Mouse (Mus musculus): Measurements from ENCODE around the gene Scg5. TPM values are rescaled to one million over a fixed set of nuclear protein-coding genes. Genes with fewer than 3 reads are reported as not detected.

Scg5 gene
- polyA plus RNA-seq, 1 experiment, result 3.1 TPM

DNA sequence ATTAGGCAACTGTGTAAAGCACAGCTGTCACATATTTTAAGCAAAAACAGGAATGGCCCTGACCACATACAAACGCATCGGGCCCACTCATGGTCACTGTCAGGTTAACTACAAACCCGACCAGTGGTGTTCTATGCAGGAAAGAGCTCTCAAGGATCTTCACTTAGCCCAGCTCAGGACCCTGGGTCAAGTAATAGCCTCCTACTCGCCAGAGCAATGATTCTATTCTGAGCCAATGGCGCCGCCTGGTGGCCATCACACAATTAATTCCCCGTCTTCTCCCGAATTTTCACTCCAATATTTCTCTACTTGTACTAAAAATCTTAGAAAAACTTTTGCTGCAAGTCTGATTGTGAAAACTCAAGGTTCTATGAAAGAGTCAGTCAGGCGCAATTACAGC lies 21.3 kb downstream of the Scg5 start:
- DNase-seq (ENCODE audit: low read depth, low spot score), result no peak
- 19% methylated on average over 9 of the region's 9 CpGs for WGBS

DNA sequence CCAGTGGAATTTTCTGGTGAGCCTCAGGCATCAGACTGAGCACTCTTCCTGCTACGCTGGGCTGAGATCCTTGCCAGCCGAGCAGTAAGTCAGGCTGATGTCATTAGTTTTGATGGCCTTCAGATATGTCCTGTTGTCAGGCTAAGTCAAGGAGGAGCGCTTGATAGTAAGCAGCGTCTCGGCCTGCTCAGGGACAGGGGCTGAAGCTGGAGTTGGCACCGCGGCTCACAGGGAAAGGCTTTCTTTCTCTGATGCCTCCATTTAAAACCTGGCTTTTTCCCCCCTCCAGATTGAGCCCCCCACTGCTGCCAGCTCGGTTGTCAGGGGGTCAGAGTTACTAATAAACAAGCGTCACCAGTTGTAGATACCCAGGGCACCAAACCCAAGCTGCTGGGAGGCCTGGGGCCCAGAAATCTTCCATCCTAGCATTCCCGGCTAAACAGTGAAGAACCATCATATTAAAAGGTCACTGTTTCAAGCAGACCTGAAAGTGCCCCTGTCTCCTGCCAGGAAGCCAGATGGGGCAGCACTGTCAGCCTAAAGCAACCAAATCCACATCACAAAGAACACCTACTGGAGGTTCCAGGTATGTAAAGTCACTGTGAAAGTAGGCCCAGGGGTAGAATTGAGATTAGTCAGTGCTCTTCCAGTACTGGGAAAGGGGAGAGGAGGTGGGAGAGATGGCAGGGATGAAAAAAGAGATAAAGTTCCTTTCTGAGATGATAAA lies 21.9 kb downstream of the Scg5 start:
- WGBS, result 74% methylated on average over 10 of the region's 10 CpGs
- no peak for DNase-seq (ENCODE audit: low read depth, low spot score)

DNA sequence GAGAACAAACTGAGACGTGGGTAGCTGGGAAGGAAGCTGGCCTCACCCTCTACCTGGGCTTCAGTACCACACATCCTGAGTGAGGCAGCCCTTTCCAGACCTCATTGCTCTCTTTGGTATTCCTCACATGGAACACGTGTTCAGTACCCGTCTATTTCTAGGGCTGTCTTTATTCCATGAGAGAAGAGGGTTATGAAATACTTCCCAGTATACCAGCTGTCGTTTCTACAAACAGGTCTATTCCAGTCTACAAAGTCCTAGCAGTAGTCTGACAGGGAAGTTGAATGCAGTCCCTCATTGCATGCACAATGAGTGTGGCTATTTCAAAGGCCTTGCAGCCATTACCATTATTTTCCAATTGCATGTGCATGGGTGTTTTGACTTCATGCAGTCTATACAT lies 23.2 kb downstream of the Scg5 start:
- 75% methylated on average over 4 of the region's 4 CpGs for WGBS
- no peak for DNase-seq (ENCODE audit: low read depth, low spot score)

DNA sequence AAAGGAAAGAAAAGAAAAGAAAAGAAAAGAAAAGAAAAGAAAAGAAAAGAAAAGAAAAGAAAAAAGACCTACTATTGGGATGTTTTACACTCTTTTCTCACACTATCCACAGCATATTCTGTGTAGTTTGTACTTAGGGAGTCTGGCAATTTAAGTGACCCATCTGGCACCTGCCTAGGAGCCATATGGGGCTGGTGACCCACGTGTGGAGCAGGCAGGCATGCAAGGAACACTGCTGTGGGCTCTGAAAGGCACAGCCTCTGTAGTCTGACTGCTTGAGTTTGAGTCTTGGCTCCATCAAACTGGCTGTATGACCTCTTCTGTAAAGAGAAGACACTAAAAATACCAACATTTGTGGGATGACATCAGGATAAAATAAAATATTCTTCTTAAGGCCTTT lies 25.2 kb downstream of the Scg5 start:
- WGBS, result 27% methylated on average over 1 of the region's 1 CpGs
- no peak for DNase-seq (ENCODE audit: low read depth, low spot score)

DNA sequence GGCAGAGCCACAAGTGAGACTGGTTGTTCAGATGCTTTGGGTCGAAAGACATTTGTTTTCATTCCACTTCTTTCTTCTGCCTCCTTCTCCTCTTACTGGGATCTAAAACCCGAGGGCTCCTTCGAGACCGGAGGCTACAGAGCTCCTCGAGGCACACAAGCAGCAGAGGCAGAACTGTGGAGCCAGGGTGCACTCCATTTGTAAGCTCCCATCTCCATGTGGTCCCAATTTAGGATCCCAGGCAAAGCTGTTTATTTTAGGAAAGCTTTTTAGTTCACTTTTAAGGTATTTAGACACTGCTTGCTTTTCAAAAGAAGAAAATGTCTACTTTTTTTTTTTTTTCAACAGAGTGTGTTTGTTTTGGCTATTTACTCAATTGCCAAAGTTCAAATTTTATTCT lies 28.1 kb downstream of the Scg5 start:
- no peak for DNase-seq (ENCODE audit: low read depth, low spot score)
- 71% methylated on average over 5 of the region's 5 CpGs for WGBS

DNA sequence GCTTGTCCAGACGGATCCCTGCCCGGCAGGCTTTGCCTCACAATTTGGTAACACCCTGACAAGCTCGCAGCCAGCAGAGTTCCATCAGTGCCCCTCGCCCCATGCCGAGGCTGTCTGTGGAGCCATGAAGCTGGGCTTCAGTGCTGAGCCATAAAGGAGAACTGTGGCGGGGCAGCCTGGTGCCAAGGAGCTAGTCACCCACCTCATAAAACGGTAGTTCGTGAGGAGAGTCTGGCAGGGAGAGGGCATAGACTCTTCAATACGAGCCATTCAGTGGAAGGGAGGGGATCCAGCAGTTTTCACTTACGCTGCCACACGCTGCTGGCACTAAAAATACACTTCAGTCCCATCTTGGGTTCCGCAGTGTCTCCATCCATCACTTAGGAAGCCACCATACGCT lies 30.3 kb downstream of the Scg5 start:
- WGBS, result 73% methylated on average over 13 of the region's 13 CpGs
- no peak for DNase-seq (ENCODE audit: low read depth, low spot score)

DNA sequence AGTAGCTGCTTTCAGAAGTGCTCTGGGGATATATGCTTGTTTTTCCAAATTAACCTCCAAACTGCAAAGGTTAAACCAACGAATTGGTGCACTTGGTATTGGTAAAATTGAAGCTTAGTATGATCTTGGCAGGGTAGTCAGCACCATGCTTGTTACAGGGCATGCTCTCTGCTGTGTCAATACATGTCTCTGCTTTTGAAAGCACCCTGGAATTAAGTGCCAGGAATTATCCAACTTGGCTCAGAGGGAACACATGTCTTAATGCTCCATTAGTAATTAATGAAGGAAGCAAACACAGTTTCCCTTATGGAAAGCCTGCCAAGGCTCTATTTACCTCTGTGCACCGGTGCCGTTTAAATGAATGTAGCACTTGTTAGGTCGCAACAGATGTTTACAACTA lies 33.7 kb downstream of the Scg5 start:
- WGBS, result 72% methylated on average over 4 of the region's 4 CpGs
- no peak for DNase-seq (ENCODE audit: low read depth, low spot score)

DNA sequence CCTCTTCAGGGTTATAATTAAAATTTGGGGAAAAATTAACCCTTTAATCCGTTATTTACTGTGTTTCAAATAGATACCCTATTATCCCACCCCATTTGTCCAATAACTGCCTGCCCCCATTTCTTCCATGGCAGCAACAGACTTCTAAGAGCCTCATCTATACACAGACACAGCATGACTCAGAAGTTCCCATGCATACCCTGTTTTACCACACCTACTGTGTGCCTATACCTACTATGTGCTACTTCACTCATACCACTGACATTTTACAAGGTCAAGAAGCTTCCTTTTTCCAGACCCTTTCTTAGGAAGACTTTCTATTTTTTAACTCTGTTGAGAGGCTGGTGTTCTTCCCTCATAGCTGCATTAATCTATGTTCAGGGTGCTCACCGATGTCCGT lies 35.4 kb downstream of the Scg5 start:
- no peak for DNase-seq (ENCODE audit: low read depth, low spot score)
- WGBS, result 78% methylated on average over 3 of the region's 3 CpGs

DNA sequence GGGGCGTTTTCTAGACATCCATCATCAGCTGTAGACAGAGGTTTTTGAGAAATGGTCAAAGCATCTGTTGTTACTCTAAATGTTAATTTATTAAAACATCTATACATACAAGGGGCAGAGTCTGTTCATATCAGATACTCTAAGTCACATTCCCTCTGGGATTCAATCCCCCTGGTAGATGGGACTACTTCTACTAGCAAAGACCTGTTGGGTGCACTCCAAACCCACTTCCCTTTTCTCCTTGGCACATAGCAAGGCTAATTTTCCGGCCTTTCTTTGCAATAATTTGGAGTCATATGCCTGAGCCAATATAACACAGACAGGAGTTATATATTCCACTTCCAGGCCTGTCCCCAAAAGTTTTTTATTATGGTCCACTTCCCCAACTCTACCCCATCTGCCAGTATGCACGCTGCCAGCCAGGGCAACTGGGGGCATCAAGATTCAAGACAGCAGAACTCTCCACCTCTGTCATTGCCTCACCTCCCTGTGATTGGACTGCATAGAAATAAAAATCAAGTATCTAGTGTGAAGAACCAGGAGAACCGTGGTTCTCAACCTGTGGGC lies 40.0 kb downstream of the Scg5 start:
- DNase-seq (ENCODE audit: low read depth, low spot score), result no peak
- 78% methylated on average over 4 of the region's 4 CpGs for WGBS

DNA sequence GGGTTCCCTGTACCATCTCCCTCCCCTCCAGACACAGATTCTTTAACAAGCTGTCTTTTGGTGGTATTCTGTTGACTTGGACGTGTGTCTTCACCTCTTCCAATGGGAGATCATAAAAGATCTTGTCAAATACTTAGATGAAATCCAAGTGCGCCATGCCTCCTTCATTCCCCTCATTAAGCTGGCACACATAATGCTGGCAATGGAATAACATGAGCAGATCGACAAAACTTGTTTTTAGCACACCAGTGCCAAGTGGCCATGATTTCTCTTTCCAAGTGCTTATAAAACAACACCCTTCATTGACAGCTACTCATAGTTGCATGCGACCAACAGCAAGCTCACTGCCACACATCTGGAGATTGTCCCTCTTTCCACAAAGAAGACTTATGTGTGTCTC lies 41.0 kb downstream of the Scg5 start:
- DNase-seq (ENCODE audit: low read depth, low spot score), result no peak
- 81% methylated on average over 4 of the region's 4 CpGs for WGBS

DNA sequence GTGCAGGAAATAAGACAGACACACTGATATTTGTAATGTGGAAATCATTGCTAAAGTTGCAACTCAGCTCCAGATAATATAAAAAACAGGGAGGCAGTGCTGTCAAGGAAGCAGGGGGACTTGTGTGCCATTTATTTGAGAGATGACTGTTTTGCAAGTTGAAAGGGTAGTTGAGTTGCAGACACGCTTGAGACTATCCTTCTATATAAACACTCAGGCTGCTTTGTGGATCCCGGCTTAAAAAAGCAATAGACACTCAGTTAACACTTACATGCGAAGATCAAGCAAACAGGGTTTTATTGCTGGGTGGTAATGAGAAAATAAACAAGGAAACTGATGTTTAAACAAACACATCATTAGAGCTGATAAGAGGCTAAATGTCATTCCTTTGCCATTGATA lies 44.1 kb downstream of the Scg5 start:
- 13% methylated on average over 3 of the region's 3 CpGs for WGBS
- no peak for DNase-seq (ENCODE audit: low read depth, low spot score)

DNA sequence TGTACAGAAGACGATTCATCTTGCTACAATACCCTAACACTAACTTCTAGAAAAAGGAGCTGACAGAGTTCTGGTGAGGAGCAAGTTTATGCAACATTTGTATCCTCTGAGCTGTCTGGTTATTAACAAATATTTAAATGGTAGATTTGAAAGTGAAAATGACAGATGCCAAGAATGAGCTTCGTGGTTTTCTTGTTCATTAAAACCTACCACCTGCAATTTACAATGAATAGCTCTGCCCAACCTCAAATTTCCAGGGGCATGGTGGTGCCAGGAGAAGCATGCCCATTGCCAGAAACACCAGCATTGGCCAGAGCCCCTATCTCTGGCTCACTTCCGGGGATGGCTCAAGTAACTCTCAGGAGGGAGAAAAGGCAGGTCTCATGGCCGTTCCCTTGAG lies 47.4 kb downstream of the Scg5 start:
- 54% methylated on average over 4 of the region's 4 CpGs for WGBS
- no peak for DNase-seq (ENCODE audit: low read depth, low spot score)

DNA sequence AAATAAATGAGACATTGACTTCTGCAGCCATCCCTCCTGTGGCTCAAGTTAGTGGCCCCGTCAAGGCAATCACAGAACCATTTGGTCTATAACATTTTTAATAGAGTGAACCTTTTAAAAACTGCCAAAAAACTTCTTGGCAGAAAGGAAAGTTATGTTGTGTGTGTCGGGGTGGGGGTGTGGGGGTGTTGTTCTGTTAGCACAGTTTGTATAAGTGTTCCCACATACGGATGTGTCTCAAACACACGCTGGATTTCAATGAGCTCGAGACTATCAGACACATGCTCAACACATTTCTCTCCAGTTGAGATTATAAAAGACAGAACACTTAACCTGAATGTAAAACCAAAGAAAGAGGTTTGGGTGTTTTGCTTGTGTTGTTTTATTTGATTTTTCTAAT lies 47.8 kb downstream of the Scg5 start:
- 51% methylated on average over 5 of the region's 5 CpGs for WGBS
- no peak for DNase-seq (ENCODE audit: low read depth, low spot score)

DNA sequence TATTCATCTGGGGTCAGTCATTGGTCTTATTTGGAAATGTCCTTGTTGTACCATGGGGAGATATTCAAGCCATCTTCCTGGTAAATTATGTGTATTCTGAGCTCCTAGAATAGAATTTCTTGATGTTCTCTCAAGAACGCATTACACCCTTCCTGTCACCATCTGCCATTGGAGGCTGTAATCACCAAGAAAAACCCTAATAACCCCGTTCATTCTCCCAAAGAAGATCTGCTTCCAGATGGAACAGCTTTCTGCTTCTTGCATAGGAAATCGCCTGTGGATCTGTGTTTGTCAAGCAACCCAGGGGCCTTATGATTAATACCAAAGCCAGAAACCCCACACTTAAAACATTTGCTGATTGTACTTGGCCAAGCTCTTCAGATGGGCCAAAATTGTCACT lies 49.6 kb downstream of the Scg5 start:
- 86% methylated on average over 3 of the region's 3 CpGs for whole genome bisulfite sequencing

DNA sequence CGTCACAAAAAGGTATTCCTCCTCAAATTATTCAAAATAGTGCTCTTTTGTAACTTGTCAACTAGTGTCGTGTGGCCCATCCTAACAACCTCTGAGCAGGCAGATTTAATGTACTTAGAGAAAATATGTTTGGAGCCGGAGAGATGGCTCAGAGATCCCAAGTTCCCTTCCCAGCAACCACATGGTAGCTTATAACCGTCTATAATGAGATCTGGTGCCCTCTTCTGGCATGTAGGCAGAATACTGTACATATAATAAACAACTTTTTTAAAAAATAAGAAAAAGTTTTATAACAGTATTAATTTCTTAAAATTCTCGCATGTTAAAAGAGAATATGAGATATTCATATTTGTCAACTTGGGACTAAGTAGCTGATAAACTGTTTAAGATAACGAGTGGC lies 50.9 kb downstream of the Scg5 start:
- 69% methylated on average over 6 of the region's 6 CpGs for WGBS
- DNase-seq (ENCODE audit: low read depth, low spot score), result no peak

More for the DNA sequence above, 49.6 kb downstream of the Scg5 start:
- no peak for DNase-seq (ENCODE audit: low read depth, low spot score)

DNA sequence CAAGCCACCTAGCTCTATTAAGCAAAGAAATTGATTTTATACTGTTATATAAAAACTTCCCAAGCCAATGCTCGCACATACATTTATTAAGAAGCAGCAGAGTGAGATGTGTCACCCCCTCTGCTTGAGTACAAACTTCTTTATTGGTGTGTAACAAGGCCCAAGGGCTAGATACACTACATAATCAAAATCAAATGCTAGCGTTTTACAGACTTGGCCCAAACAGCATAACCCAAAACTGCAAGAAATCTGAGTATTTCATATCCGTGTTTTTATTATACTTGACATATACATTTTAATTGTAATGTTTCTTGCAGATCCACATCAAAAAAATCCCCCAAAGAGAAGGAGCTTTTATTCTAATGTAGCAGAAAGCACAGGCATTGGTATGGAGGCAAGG lies 52.6 kb downstream of the Scg5 start:
- no peak for DNase-seq (ENCODE audit: low read depth, low spot score)
- 86% methylated on average over 3 of the region's 3 CpGs for WGBS

DNA sequence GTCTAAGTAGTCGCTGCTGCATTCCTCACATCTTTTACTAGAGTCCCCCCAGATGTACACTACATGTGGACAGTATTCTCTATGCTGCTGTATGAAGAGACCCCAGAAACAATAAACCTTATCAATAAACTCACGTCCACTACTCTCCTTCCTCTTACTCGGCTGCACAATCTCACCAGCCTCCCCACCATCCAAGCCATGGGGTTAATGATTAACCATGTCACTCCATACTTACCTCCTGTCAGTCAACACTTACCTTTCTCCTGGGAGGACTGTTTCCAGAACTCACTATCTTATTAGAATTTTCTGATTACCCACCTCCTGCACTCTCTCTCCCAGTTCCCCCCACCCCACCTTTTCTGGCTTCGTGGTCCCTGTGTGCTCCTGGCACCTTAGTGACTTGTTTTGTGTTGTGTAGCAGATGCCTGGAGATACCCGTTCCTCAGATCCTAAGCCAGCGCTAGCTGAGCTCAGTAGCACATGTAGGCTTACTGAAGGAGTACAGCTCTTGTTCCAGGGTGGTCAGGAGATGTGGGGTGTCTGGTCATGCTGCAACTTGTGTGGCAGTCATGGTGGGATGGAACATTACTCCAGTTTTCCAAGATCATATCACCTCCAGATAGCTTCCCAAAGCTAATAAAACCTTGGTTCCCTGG lies 54.6 kb downstream of the Scg5 start:
- DNase-seq (ENCODE audit: low read depth, low spot score), result no peak
- WGBS, result 51% methylated on average over 6 of the region's 6 CpGs

DNA sequence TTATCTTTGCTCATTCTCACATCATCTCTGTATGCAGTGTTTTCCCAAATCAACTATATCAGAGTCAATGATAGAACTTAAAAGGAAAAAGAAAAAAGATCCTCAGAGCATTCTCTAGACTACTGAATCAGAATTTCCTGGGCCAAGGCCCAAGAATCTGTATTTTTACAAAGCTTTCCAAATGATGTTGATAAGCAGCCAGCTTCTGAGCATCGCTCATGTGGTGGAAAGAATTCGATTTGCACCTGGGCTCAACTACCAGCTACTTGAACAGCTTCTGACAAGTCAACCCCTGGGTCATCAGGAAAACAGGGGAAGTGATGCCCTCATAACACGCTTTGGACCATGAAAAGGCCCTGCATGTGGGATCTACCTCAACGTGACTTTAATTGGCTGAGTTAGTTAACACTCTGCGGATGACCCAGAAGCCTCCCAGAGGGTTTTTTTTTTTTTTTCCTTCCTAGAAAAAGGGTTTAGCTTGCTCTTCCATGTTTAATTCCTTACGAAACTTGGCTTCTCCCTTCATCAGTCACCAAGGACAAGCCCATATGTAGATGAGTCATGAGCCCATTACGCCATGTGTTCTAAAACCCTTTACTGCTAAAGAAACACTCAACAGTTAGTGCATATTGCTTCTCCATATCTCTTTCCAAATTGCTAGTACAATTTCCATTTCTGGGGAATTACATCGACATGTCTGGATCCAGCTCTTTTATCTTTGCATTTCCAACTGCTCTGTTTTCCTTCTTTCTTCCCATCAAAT lies 60.2 kb downstream of the Scg5 start:
- 74% methylated on average over 8 of the region's 8 CpGs for WGBS
- DNase-seq (ENCODE audit: low read depth, low spot score), result no peak

DNA sequence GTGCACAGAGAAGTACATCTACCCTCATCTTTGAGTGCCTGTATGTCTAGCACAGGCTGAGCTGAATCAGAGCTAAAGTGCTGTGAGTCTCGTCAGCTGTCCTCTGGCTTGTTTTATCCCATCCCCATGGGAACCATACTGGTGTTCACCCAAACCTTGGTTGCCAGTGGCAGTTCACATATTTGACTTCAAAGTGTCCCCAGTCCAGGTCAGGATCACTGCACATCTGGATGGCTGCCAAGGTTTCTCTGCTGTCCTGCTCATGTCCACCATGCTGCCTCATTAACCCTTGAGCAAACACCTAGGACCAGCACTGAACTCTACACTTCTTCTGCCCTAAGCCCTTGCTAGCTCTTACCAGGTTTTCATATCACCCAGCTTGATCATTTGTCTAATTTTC lies 63.0 kb downstream of the Scg5 start:
- 45% methylated on average over 1 of the region's 1 CpGs for WGBS
- no peak for DNase-seq (ENCODE audit: low read depth, low spot score)

DNA sequence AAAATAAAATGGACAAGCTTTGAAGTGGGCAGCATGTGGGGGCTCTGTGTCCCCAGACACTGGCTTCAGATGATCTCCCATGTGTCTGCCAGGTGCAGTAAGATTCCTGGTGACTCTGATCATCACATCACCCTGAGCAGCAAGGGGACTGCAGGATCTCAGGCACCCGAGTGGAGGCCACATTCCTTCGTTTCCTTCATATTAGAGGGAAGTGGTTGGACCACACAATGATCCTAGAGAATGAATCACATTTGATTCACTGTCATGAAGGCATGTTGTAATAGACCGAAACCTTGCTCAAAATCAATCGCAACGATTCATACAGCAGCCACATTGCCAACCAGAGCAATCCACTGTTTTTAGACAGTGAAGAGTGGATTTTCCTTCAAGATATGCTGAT lies 64.0 kb downstream of the Scg5 start:
- no peak for DNase-seq (ENCODE audit: low read depth, low spot score)
- WGBS, result 84% methylated on average over 5 of the region's 5 CpGs
